Mouse (Mus musculus) fat pad, adult 2 months (tissue): ENCODE measurements around the gene Thumpd2.
A peak's percentile ranks its signal among the peaks of the same experiment; 100 is the strongest.

Experiments used
- DNase-seq: peaks from one replicate; pipeline ENCODE4 v3.0.0-alpha.2; 2011; ENCODE audit warnings: low read depth, low spot score; ENCODE audit errors: extremely low read depth

Thumpd2 gene

DNA sequence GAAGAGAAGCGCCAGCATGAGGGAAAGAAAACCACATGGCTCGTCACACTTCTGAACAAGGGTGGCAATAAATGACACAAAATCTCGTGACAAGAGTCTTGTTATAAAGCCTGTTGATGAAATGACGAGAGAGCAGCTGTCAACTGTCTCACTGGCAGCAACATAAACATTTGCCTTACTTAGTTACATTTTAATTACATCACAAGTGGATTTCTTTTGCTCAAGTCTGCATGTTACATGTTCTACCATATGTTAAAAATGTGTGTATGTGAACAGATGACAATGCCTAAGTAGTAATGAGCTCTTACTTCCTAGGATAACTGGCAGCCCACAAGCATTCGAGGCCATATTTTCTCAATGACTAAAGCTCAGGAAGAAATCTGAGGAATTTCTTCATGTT, 29.5 kb downstream of the Thumpd2 start:
- no peak for DNase-seq

- DNase-seq, result peak; percentile 14
Observed at GRCm38 (mm10) chr17:81032957-81033356, 31.9 kb downstream of the Thumpd2 start.

GRCm38 (mm10) chr17:81031830-81032442, 32.9 kb downstream of the Thumpd2 start:
- no peak for DNase-seq

GRCm38 (mm10) chr17:81027331-81027730, 37.6 kb downstream of the Thumpd2 start:
- DNase-seq, result no peak

- DNase-seq, result no peak
Observed at GRCm38 (mm10) chr17:81017132-81017531, 47.8 kb downstream of the Thumpd2 start.

DNA sequence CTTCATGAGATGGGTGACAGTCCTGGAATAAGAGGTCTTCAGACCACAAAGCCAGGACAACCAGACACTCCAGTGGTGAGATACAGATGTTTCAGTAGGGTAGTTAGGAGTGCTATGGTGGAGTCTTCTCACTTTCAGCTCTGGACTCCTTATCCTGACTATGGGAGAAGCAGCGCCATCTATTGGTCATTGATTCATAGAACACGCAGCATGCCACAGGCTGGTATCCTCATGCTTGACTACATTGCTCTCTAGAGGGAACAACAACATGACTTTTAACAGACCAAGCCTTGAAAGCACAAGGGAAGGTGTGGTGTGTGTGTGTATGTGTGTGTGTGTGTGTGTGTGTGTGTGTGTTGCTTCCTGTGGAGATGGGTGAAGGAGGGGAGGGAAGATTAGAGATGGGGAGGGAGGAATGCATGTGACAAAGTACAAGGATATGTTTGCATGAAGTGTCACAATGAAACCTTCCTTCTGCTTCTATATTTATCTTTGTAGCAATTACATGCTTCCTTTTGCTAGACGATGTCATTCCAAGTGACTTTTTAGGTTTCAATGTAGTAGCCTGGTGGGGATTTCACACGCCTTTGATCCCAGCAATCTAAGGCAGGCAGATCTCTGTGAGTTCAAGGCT, 49.0 kb downstream of the Thumpd2 start:
- DNase-seq, result no peak

- no peak for DNase-seq
Observed at GRCm38 (mm10) chr17:81010844-81011685, 53.8 kb downstream of the Thumpd2 start.

GRCm38 (mm10) chr17:81010199-81010598, 54.7 kb downstream of the Thumpd2 start:
- DNase-seq, result no peak

GRCm38 (mm10) chr17:81009112-81009511, 55.8 kb downstream of the Thumpd2 start:
- no peak for DNase-seq

DNA sequence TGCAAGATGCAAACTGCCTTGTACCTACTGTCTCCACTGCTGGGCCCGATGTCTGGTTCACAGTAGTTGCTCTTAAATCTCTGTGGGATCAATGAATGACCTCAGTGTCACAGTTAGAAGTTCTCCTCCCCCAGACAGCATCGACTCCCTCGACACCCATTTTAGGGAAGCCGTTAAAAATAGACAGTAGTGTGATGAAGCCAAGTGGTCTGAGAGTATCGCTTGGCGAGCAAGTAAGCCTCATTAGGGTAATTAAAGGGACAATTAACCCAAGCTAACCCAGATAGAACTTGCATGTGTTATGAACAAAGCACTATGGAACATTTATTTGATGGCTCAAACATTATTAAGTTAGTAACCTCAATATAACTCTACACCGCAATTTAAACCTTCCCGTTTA, 59.6 kb downstream of the Thumpd2 start:
- DNase-seq, result no peak

- no peak for DNase-seq
Observed at GRCm38 (mm10) chr17:81004454-81004853, 60.4 kb downstream of the Thumpd2 start.

- no peak for DNase-seq
Observed at GRCm38 (mm10) chr17:81002130-81002529, 62.8 kb downstream of the Thumpd2 start.

GRCm38 (mm10) chr17:81001647-81002046, 63.2 kb downstream of the Thumpd2 start:
- DNase-seq, result no peak

- no peak for DNase-seq
Observed at GRCm38 (mm10) chr17:81001010-81001409, 63.9 kb downstream of the Thumpd2 start.

DNA sequence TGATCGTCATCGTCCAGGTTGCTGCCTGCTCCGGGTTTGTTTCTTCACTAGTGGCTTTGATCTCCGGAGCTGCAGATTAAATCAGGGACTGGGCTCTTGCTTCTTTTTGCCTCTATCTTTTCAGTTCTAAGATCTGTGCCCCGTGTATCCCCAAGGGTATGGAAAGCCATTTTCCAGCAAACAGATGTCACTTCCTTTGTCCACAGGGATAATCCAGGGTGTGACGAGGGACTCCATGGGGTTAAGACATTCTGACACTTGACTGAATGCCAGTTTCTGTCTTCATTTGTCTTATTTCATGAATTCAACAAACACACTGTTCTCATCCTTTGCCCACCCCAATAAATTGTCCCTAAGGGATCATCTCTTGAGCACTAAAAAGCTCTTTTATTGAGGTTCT, 65.9 kb downstream of the Thumpd2 start:
- DNase-seq, result no peak

DNA sequence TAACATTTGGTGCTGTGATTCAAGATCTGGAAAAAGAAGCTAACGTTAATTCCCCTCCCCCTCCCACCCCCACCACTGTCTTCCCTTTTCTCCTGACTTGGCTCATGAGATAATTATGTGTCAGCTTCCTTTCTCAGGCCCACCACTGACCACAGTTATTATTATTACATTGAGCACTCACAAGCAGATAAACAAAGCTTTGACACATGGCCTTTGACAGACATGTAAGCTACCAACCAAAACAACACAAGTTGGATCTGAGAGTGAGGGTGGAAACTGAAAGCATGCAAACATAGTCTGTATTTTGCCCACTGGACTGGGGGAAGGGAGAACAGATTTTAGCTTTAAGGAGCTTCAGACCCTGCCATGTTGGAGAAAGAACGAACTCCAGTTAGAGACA, 67.7 kb downstream of the Thumpd2 start:
- no peak for DNase-seq

DNA sequence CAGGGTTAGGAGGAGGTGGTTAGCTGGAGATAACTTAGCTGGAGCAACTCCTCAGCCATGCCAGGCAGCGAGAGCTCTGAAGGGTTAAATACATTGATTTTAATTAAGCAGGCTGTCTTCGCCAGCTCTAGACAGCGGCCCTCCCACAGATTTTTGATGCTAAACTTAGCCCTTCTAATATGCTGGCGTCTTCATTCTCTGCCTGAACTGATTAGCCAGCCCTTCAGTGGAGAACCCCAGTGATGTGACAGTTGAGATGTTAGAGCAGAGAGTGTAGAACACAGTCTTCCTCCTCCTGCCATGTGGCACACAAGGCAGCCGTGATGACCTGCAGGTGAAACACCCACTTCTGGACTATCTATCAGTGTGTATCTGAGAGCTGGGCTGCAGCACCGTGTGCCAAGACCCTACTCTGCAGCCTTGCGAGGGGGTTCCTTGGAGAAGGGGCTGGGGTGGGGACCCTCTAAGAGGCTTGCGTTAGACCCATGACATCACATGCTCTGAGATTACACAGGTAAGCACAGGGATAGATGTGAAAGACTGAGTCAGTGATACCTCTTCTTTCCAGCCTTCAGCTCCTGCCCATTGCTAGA, 73.3 kb downstream of the Thumpd2 start:
- DNase-seq, result no peak

DNA sequence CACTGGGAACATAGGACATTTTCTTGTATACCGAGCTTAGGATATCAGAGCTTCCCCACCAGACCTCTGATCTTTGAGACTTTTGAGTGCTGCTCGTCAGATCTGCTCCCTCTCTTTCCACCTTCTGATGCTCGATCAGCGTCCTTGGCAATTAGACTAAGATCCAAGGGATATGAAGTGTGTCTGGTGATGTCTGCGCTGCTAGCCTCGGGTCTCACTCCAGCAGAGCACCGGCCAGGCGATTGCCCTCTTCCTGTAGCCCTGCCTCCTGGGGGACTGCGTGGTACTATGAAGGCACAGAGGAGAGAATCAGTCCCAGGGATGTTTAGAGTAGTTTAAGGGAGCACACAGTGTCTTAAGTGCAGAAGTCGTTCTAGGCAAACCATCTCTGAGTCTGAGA, 81.9 kb downstream of the Thumpd2 start:
- DNase-seq, result no peak

GRCm38 (mm10) chr17:80982412-80982787, 82.5 kb downstream of the Thumpd2 start:
- no peak for DNase-seq

- no peak for DNase-seq
Observed at GRCm38 (mm10) chr17:80981721-80982411, 83.0 kb downstream of the Thumpd2 start.

DNA sequence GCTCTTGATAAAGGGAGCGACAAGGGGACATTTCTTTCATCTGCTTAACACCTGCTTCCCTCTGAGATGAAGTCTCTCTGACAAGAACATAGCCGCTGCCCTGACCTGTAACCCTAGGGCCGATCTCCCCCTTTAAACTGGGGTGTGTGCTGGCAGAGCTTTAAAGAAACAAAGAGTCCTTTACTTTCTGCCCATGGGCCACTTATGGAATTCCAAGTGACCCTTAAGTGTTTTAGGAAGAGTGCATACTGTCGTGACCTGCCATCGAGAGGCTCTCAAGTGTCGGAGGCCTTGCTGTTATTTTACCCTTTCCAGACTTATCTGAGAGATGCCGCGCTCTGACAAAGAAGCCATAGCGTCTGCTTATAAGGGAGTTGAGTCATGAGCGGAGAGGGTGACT, 84.8 kb downstream of the Thumpd2 start:
- DNase-seq, result no peak
